Mouse (Mus musculus) thymus, postnatal 25 days (tissue): ENCODE measurements around the gene Syndig1.

Source experiments
- DNase-seq: peaks from one replicate; pipeline ENCODE4 v3.0.0; 2022

Syndig1 gene

GRCm38 (mm10) chr2:149991506-149991905 is 162.5 kb downstream of the Syndig1 start:
- DNase-seq = no peak

GRCm38 (mm10) chr2:149992921-149993320 is 163.9 kb downstream of the Syndig1 start:
- no peak for DNase-seq

- no peak for DNase-seq
Observed at GRCm38 (mm10) chr2:149996382-149996964, 167.5 kb downstream of the Syndig1 start.

- DNase-seq = no peak
Observed at GRCm38 (mm10) chr2:149997657-149998056, 168.6 kb downstream of the Syndig1 start.

GRCm38 (mm10) chr2:149998373-149999108 is 169.5 kb downstream of the Syndig1 start:
- DNase-seq = no peak

- no peak for DNase-seq
Observed at GRCm38 (mm10) chr2:150000564-150000963, 171.6 kb downstream of the Syndig1 start.

- DNase-seq = no peak
Observed at GRCm38 (mm10) chr2:150003499-150003898, 174.5 kb downstream of the Syndig1 start.

GRCm38 (mm10) chr2:150012787-150013346 is 183.9 kb downstream of the Syndig1 start:
- DNase-seq = no peak

- no peak for DNase-seq
Observed at GRCm38 (mm10) chr2:150013785-150014184, 184.8 kb downstream of the Syndig1 start.

GRCm38 (mm10) chr2:150016303-150016702 is 187.3 kb downstream of the Syndig1 start:
- DNase-seq = no peak

GRCm38 (mm10) chr2:150020706-150021105 is 191.7 kb downstream of the Syndig1 start:
- no peak for DNase-seq

GRCm38 (mm10) chr2:150023873-150024339 is 194.9 kb downstream of the Syndig1 start:
- DNase-seq = no peak

- DNase-seq = no peak
Observed at GRCm38 (mm10) chr2:150043531-150043930, 214.5 kb downstream of the Syndig1 start.
